Mouse (Mus musculus) spleen, adult 2 months (tissue): ENCODE data around the gene Naa60.

Source experiments
- CTCF ChIP-seq: fragments of 200-500 bp; IDR thresholded peaks from 2 replicates; pipeline ENCODE4 v1.5.1; 2011; ENCODE audit warnings: mild to moderate bottlenecking, inconsistent platforms; ENCODE audit not compliant: insufficient read depth, insufficient read length, insufficient replicate concordance; ENCODE audit errors: extremely low read depth
- POLR2A ChIP-seq: fragments of 200-500 bp; IDR thresholded peaks from 2 replicates; pipeline ENCODE4 v1.6.1; 2011; ENCODE audit warnings: low read depth, low read length, inconsistent platforms

GRCm38 (mm10) chr16:3848416-3848815 is 23.8 kb upstream of the Naa60 start:
- TF ChIP-seq CTCF (no peak), POLR2A (no peak)
